Mouse (Mus musculus) kidney, postnatal 0 days (tissue): ENCODE data around the gene Mipol1. TPM values are rescaled to one million over a fixed set of nuclear protein-coding genes. Genes with fewer than 3 reads are reported as not detected.

Experiments
- ATAC-seq: fragments of 200-750 bp; cut with Nextera tagmentation; replicated peaks from 2 replicates; pipeline ENCODE4 v1.8.0; 2017; ENCODE audit warnings: low read depth, moderate number of reproducible peaks, moderate TSS enrichment, moderate library complexity; ENCODE audit not compliant: low FRiP score
- DNase-seq: peaks from one replicate; pipeline ENCODE4 v3.0.0-alpha.2; 2016; ENCODE audit warnings: low spot score
- H3K27ac ChIP-seq: fragments of 300-500 bp; sonication (generic); 2 replicates; pipeline ENCODE4 v1.5.1; 2014; ENCODE audit warnings: mild to moderate bottlenecking
- H3K27me3 ChIP-seq: fragments of 300-500 bp; sonication (generic); 2 replicates; pipeline ENCODE4 v1.6.1; 2014; ENCODE audit warnings: low read length, mixed read lengths; ENCODE audit not compliant: insufficient read depth
- H3K36me3 ChIP-seq: fragments of 300-500 bp; sonication (generic); 2 replicates; pipeline ENCODE4 v1.6.1; 2014; ENCODE audit warnings: low read length, mixed read lengths; ENCODE audit not compliant: insufficient read depth
- H3K4me1 ChIP-seq: fragments of 300-500 bp; sonication (generic); replicated peaks from 2 replicates; pipeline ENCODE4 v1.6.1; 2014; ENCODE audit warnings: antibody characterized with exemption, low read length, mixed read lengths; ENCODE audit not compliant: insufficient read depth
- H3K4me2 ChIP-seq: fragments of 300-500 bp; sonication (generic); 2 replicates; pipeline ENCODE4 v1.6.1; 2014; ENCODE audit warnings: mild to moderate bottlenecking, low read length, moderate library complexity, mixed read lengths
- H3K4me3 ChIP-seq: fragments of 300-500 bp; sonication (generic); replicated peaks from 2 replicates; pipeline ENCODE4 v1.5.1; 2014; ENCODE audit warnings: low read depth, low read length
- H3K9ac ChIP-seq: fragments of 300-500 bp; sonication (generic); 2 replicates; pipeline ENCODE4 v1.6.1; 2014; ENCODE audit warnings: low read depth, low read length
- H3K9me3 ChIP-seq: fragments of 300-500 bp; sonication (generic); replicated peaks from 2 replicates; pipeline ENCODE4 v1.6.1; 2016; ENCODE audit warnings: low read length, inconsistent platforms, mixed read lengths
- CTCF ChIP-seq: IDR thresholded peaks from 2 replicates; pipeline ENCODE4 v1.5.1; 2016; ENCODE audit warnings: antibody characterized with exemption, low read depth, mild to moderate bottlenecking, moderate library complexity
- WGBS: fragments of 180-500 bp; shearing (Covaris S2); extraction: QIAGEN DNeasy Blood & Tissue Kit; methylation state at CpG from one replicate; pipeline ENCODE4 v1.1.7; 2014; 5-methylcytosine and 5-hydroxymethylcytosine counted together
- polyA plus RNA-seq: library from polyadenylated mRNA; unstranded; fragments of >200 nt; fragmentation: Nextera tagmentation; extraction: Ambion mirVana; gene quantifications from 2 replicates; pipeline ENCODE4 v1.2.1, GENCODE M21; 2015

The Mipol1 gene
- polyA plus RNA-seq, 1 experiment from 2014 or later, result 13.1 TPM

GRCm38 (mm10) chr12:57541118-57541517, 310.9 kb downstream of the Mipol1 start:
- Histone ChIP-seq H3K36me3 (no peaks in the 10 kb centered on the region), H3K4me3 (no peak overlapping the region), H3K9me3 (no peaks in the 10 kb centered on the region), H3K27me3 (peaks cover 66% of the 10 kb centered on the region), H3K4me1 (peaks cover 8% of the 10 kb centered on the region), H3K27ac (no peak overlapping the region), H3K9ac (no peak overlapping the region), H3K4me2 (no peak overlapping the region)
- 4% methylated on average over 6 of the region's 6 CpGs for WGBS
- ATAC-seq (no peak), DNase-seq (no peak)
- no peak for TF ChIP-seq CTCF

GRCm38 (mm10) chr12:57541931-57542745, 311.9 kb downstream of the Mipol1 start:
- Histone ChIP-seq H3K27me3 (peaks cover 68% of the 10 kb centered on the region), H3K27ac (no peak overlapping the region), H3K4me1 (peaks cover 8% of the 10 kb centered on the region), H3K9me3 (no peaks in the 10 kb centered on the region), H3K4me2 (no peak overlapping the region), H3K36me3 (no peaks in the 10 kb centered on the region), H3K4me3 (peak overlapping the region; percentile 13; the same call in 1 of the 2 replicates), H3K9ac (no peak overlapping the region)
- DNase-seq, result no peak
- TF ChIP-seq CTCF, result peak; percentile 39
- 6% methylated on average over 45 of the region's 46 CpGs for WGBS
- no peak; the same call in 1 of the 2 replicates for ATAC-seq

GRCm38 (mm10) chr12:57542746-57543626, 312.8 kb downstream of the Mipol1 start:
- peak overlapping the region; percentile 13; the same call in 1 of the 2 replicates for H3K4me3 ChIP-seq
- peaks cover 8% of the 10 kb centered on the region for H3K4me1 ChIP-seq
- no peak for TF ChIP-seq CTCF
- H3K36me3 ChIP-seq, result no peaks in the 10 kb centered on the region
- H3K9me3 ChIP-seq, result no peaks in the 10 kb centered on the region
- DNase-seq, result no peak
- no peak overlapping the region for H3K4me2 ChIP-seq
- no peak for ATAC-seq
- H3K27me3 ChIP-seq, result peaks cover 69% of the 10 kb centered on the region
- no peak overlapping the region for H3K27ac ChIP-seq
- 5% methylated on average over 63 of the region's 63 CpGs for WGBS
- H3K9ac ChIP-seq, result no peak overlapping the region

- Histone ChIP-seq H3K27me3 (peaks cover 71% of the 10 kb centered on the region), H3K9me3 (no peaks in the 10 kb centered on the region), H3K4me2 (no peak overlapping the region), H3K27ac (no peak overlapping the region), H3K36me3 (no peaks in the 10 kb centered on the region), H3K4me1 (peaks cover 8% of the 10 kb centered on the region), H3K4me3 (no peak overlapping the region), H3K9ac (no peak overlapping the region)
- DNase-seq, result no peak
- no peak for ATAC-seq
- 2% methylated on average over 10 of the region's 10 CpGs for WGBS
- TF ChIP-seq CTCF, result no peak
Measured at GRCm38 (mm10) chr12:57543627-57543991, 313.4 kb downstream of the Mipol1 start.

- ATAC-seq (peak; percentile 16; the same call in 1 of the 2 replicates), DNase-seq (peak; percentile 85)
- no peak overlapping the region for H3K9ac ChIP-seq
- H3K9me3 ChIP-seq, result no peaks in the 10 kb centered on the region
- peaks cover 8% of the 10 kb centered on the region for H3K4me1 ChIP-seq
- peak overlapping the region; percentile 67 for H3K4me2 ChIP-seq
- H3K4me3 ChIP-seq, result peak overlapping the region; percentile 38
- peak; percentile 67 for TF ChIP-seq CTCF
- peaks cover 75% of the 10 kb centered on the region for H3K27me3 ChIP-seq
- no peaks in the 10 kb centered on the region for H3K36me3 ChIP-seq
- H3K27ac ChIP-seq, result no peak overlapping the region
- 2% methylated on average over 31 of the region's 31 CpGs for WGBS
Measured at GRCm38 (mm10) chr12:57544641-57545370, 314.6 kb downstream of the Mipol1 start.
